Mouse (Mus musculus) v-Abl transformed pro-B cells (cell line): Measurements from ENCODE around the gene Sh3bp5.

ENCODE experiments used
- in situ Hi-C, 2 experiments: fragments of 400-800 bp; cut with MboI; formaldehyde crosslinking; loops; one replicate each; pipeline ENCODE4 v1.15.1; 2025; ENCODE audit not compliant: unreplicated experiment in 2 of 2

Gene Sh3bp5

GRCm38 (mm10) chr14:31397791-31398595, 37.9 kb downstream of the Sh3bp5 start:
- in situ Hi-C loops, result no loop called here

GRCm38 (mm10) chr14:31397353-31397752, 38.5 kb downstream of the Sh3bp5 start:
- in situ Hi-C loops, result no loop called here

- in situ Hi-C loops, result no loop called here
Observed at GRCm38 (mm10) chr14:31396428-31396827, 39.5 kb downstream of the Sh3bp5 start.

- in situ Hi-C loops, result no loop called here
Observed at GRCm38 (mm10) chr14:31395629-31396199, 40.2 kb downstream of the Sh3bp5 start.

- in situ Hi-C loops, result no loop called here
Observed at GRCm38 (mm10) chr14:31394822-31395532, 40.9 kb downstream of the Sh3bp5 start.

- in situ Hi-C loops, result no loop called here
Observed at GRCm38 (mm10) chr14:31393936-31394630, 41.8 kb downstream of the Sh3bp5 start.

- in situ Hi-C loops, result no loop called here
Observed at GRCm38 (mm10) chr14:31393546-31393890, 42.4 kb downstream of the Sh3bp5 start.

GRCm38 (mm10) chr14:31392873-31393545, 42.9 kb downstream of the Sh3bp5 start:
- in situ Hi-C loops, result no loop called here

- in situ Hi-C loops, result no loop called here
Observed at GRCm38 (mm10) chr14:31392300-31392699, 43.6 kb downstream of the Sh3bp5 start.

- in situ Hi-C loops, result loop anchor here (5.0 to 10.0 kb wide), 3 partner anchors 48 to 75 kb away; partner anchors contain the start of gene Sh3bp5 (in 2 of the 2)
Observed at GRCm38 (mm10) chr14:31389421-31390147, 46.3 kb downstream of the Sh3bp5 start.

GRCm38 (mm10) chr14:31388086-31388872, 47.6 kb downstream of the Sh3bp5 start:
- in situ Hi-C loops, result loop anchor here (5.0 to 10.0 kb wide), 3 partner anchors 49 to 77 kb away; partner anchors contain the start of gene Sh3bp5 (in 2 of the 2)

GRCm38 (mm10) chr14:31387301-31387981, 48.4 kb downstream of the Sh3bp5 start:
- in situ Hi-C loops, result loop anchor here (5.0 to 10.0 kb wide), 3 partner anchors 50 to 77 kb away; partner anchors contain the start of gene Sh3bp5 (in 2 of the 2)

GRCm38 (mm10) chr14:31385977-31386697, 49.7 kb downstream of the Sh3bp5 start:
- in situ Hi-C loops, result loop anchor here (5.0 to 10.0 kb wide), 3 partner anchors 51 to 79 kb away; partner anchors contain the start of gene Sh3bp5 (in 2 of the 2)

GRCm38 (mm10) chr14:31385406-31385805, 50.5 kb downstream of the Sh3bp5 start:
- in situ Hi-C loops, result loop anchor here (5.0 to 10.0 kb wide), 3 partner anchors 52 to 79 kb away; partner anchors contain the start of gene Sh3bp5 (in 2 of the 2)

GRCm38 (mm10) chr14:31384366-31385323, 51.2 kb downstream of the Sh3bp5 start:
- in situ Hi-C loops, result loop anchor here (5.0 to 10.0 kb wide), 3 partner anchors 53 to 80 kb away; partner anchors contain the start of gene Sh3bp5 (in 2 of the 2)

GRCm38 (mm10) chr14:31383470-31384050, 52.3 kb downstream of the Sh3bp5 start:
- in situ Hi-C loops, result loop anchor here in 1 of 2 experiments (10.0 kb wide), 1 partner anchor 81 kb away; no protein-coding TSS in a partner anchor
